Mouse (Mus musculus) liver, embryonic 15.5 days (tissue): ENCODE measurements around the gene Gas6. TPM values are rescaled to one million over a fixed set of nuclear protein-coding genes. Genes with fewer than 3 reads are reported as not detected.

ENCODE experiments used
- ATAC-seq: fragments of 200-750 bp; cut with Nextera tagmentation; 2 replicates; pipeline ENCODE4 v1.8.0; 2017; ENCODE audit warnings: moderate number of reproducible peaks, mild to moderate bottlenecking, moderate library complexity; ENCODE audit not compliant: insufficient read depth
- H3K27ac ChIP-seq: fragments of 300-500 bp; sonication (generic); replicated peaks from 2 replicates; pipeline ENCODE4 v1.5.1; 2015; ENCODE audit warnings: mild to moderate bottlenecking, inconsistent platforms
- H3K27me3 ChIP-seq: fragments of 300-500 bp; sonication (generic); 2 replicates; pipeline ENCODE4 v1.6.1; 2015; ENCODE audit warnings: mild to moderate bottlenecking, inconsistent platforms
- H3K36me3 ChIP-seq: fragments of 300-500 bp; sonication (generic); replicated peaks from 2 replicates; pipeline ENCODE4 v1.6.1; 2015; ENCODE audit warnings: moderate library complexity, mild to moderate bottlenecking, inconsistent platforms
- H3K4me1 ChIP-seq: fragments of 300-500 bp; sonication (generic); replicated peaks from 2 replicates; pipeline ENCODE4 v1.6.1; 2015; ENCODE audit warnings: inconsistent platforms
- H3K4me2 ChIP-seq: fragments of 300-500 bp; sonication (generic); 2 replicates; pipeline ENCODE4 v1.6.1; 2015; ENCODE audit warnings: moderate library complexity, mild to moderate bottlenecking, inconsistent platforms
- H3K4me3 ChIP-seq: fragments of 300-500 bp; sonication (generic); replicated peaks from 2 replicates; pipeline ENCODE4 v1.5.1; 2015; ENCODE audit warnings: mild to moderate bottlenecking, inconsistent platforms
- H3K9ac ChIP-seq: fragments of 300-500 bp; sonication (generic); 2 replicates; pipeline ENCODE4 v1.6.1; 2015; ENCODE audit warnings: moderate library complexity, mild to moderate bottlenecking, inconsistent platforms
- H3K9me3 ChIP-seq: fragments of 300-500 bp; sonication (generic); replicated peaks from 2 replicates; pipeline ENCODE4 v1.6.1; 2016; ENCODE audit warnings: inconsistent platforms
- WGBS: fragments of 180-500 bp; shearing (Covaris S2); methylation state at CpG from one replicate; pipeline ENCODE4 v1.1.7; 2015; ENCODE audit warnings: mixed read lengths; ENCODE audit not compliant: insufficient replicate concordance; 5-methylcytosine and 5-hydroxymethylcytosine counted together
- polyA plus RNA-seq: library from polyadenylated mRNA; unstranded; fragments of >200 nt; fragmentation: Nextera tagmentation; extraction: Ambion mirVana; gene quantifications from 2 replicates; pipeline ENCODE4 v1.2.1, GENCODE M21; 2015

Gas6 gene
- polyA plus RNA-seq, 1 experiment from 2014 or later, result 7.1 TPM

DNA sequence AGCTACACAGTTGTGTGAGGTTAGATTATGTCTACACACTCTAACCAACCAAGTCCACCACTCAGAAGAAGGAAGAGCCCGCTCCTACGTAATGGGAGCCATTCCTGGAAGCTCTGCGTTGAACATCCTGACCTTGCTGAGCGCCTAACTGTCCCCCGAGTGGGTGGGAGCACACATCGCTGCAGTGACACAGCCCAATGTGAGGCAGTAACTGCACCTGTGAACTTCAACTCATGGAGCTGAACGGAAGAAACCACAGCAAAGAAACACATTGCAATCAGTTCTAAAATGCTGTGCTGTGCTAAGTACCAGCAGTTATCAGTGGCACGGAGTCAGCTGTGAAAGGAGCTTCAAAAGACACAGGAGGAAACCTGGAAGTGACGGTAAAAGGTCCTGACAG is 66.1 kb downstream of the Gas6 start:
- WGBS, result 51% methylated on average over 9 of the region's 9 CpGs
- no peak overlapping the region for H3K27ac ChIP-seq
- H3K4me1 ChIP-seq, result no peaks in the 10 kb centered on the region
- H3K27me3 ChIP-seq, result peaks cover 9% of the 10 kb centered on the region; the same call in 1 of the 2 replicates
- H3K9me3 ChIP-seq, result no peaks in the 10 kb centered on the region
- H3K4me2 ChIP-seq, result no peak overlapping the region
- no peak for ATAC-seq
- H3K36me3 ChIP-seq, result no peaks in the 10 kb centered on the region
- no peak overlapping the region for H3K9ac ChIP-seq
- no peak overlapping the region for H3K4me3 ChIP-seq

DNA sequence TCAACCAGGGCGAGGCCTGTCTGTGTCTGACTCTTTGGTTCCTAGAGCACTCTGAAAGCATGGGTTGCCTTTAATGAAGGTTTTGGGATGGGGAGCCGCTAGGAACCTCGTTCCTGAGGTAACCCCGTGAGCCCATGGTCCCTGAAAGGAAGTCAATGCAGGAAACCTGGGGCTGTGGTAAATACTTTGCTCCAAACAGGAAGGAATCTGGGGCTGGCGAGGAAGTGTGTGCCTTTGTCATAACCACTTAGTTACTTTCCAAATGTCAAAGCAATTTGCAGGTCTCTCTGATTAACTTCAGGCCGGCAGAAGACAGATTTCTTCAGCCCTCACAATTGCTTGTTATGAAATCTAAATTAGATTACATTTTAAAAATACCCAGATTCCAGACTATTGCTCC is 66.9 kb downstream of the Gas6 start:
- Histone ChIP-seq H3K9ac (no peak overlapping the region), H3K27me3 (peaks cover 9% of the 10 kb centered on the region; the same call in 1 of the 2 replicates), H3K9me3 (no peaks in the 10 kb centered on the region), H3K27ac (no peak overlapping the region), H3K4me2 (no peak overlapping the region), H3K4me1 (no peaks in the 10 kb centered on the region), H3K36me3 (no peaks in the 10 kb centered on the region), H3K4me3 (no peak overlapping the region)
- ATAC-seq, result no peak
- 15% methylated on average over 6 of the region's 6 CpGs for WGBS

DNA sequence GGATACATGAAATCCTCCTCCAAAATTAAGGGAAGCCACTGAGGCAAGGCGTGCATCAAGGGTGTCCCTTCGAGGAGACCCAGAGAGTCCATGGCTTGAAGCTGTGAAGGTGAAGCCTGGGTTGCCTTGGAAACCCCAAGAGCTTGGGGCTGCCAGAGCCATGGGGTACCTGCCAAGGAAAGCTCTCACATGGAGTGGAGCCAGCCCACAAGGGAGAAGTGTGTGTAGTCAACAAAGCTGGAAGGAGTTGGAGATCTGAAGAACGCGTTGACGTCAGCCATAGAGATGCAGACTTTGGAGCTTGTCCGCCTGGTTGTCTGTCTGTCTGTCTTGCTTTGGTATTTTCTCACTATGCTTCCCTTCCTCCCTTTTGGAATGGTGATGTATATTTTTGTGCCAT is 73.3 kb downstream of the Gas6 start:
- no peak for ATAC-seq
- Histone ChIP-seq H3K4me3 (no peak overlapping the region), H3K36me3 (no peaks in the 10 kb centered on the region), H3K27me3 (peaks cover 3% of the 10 kb centered on the region; the same call in 1 of the 2 replicates), H3K4me1 (no peaks in the 10 kb centered on the region), H3K9me3 (no peaks in the 10 kb centered on the region), H3K4me2 (no peak overlapping the region), H3K27ac (no peak overlapping the region), H3K9ac (no peak overlapping the region)
- WGBS, result 78% methylated on average over 6 of the region's 6 CpGs

- no peak overlapping the region for H3K4me3 ChIP-seq
- no peaks in the 10 kb centered on the region for H3K36me3 ChIP-seq
- no peaks in the 10 kb centered on the region for H3K27me3 ChIP-seq
- WGBS, result 47% methylated on average over 2 of the region's 2 CpGs
- H3K27ac ChIP-seq, result no peak overlapping the region
- H3K4me1 ChIP-seq, result no peaks in the 10 kb centered on the region
- no peaks in the 10 kb centered on the region for H3K9me3 ChIP-seq
- H3K4me2 ChIP-seq, result no peak overlapping the region
- H3K9ac ChIP-seq, result no peak overlapping the region
- ATAC-seq, result no peak
Measured at GRCm38 (mm10) chr8:13419111-13419639, 75.1 kb downstream of the Gas6 start.

- H3K9ac ChIP-seq, result no peak overlapping the region
- H3K4me1 ChIP-seq, result no peaks in the 10 kb centered on the region
- no peaks in the 10 kb centered on the region for H3K9me3 ChIP-seq
- no peak overlapping the region for H3K4me2 ChIP-seq
- no peaks in the 10 kb centered on the region for H3K27me3 ChIP-seq
- no peak for ATAC-seq
- H3K36me3 ChIP-seq, result no peaks in the 10 kb centered on the region
- WGBS, result 53% methylated on average over 10 of the region's 10 CpGs
- H3K27ac ChIP-seq, result no peak overlapping the region
- no peak overlapping the region for H3K4me3 ChIP-seq
Measured at GRCm38 (mm10) chr8:13415879-13416278, 78.4 kb downstream of the Gas6 start.

Other genes starting within 250 kb of the Gas6 start
- gene Adprhl1, start 240.3 kb downstream of the Gas6 start, polyA plus RNA-seq, result 0.85 and 1.1 TPM in 2 replicates
- gene Dcun1d2, start 206.4 kb downstream of the Gas6 start, polyA plus RNA-seq, result 8.2 and 8.5 TPM in 2 replicates
- gene Tmco3, start 206.3 kb downstream of the Gas6 start, polyA plus RNA-seq, result 5.3 and 6.4 TPM in 2 replicates
- 85.5 and 92.5 TPM in 2 replicates for gene Tfdp1, start 155.7 kb downstream of the Gas6 start, polyA plus RNA-seq
- not detected in 2 replicates for gene Atp4b, start 97.7 kb downstream of the Gas6 start, polyA plus RNA-seq
- not detected in 2 replicates for gene Grk1, start 89.4 kb downstream of the Gas6 start, polyA plus RNA-seq
- gene Tmem255b, start 59.3 kb downstream of the Gas6 start, polyA plus RNA-seq, result 0.16 TPM in 1 of 2 replicates, not detected in the other
- gene 1700029H14Rik, start 68.0 kb upstream of the Gas6 start, polyA plus RNA-seq, result not detected in 2 replicates
- 16.4 and 19.0 TPM in 2 replicates for gene Rasa3, start 183.1 kb upstream of the Gas6 start, polyA plus RNA-seq
- 0.12 TPM in 1 of 2 replicates, not detected in the other for gene Cfap97d2, start 211.4 kb upstream of the Gas6 start, polyA plus RNA-seq